Mouse (Mus musculus) kidney, postnatal 0 days (tissue): ENCODE measurements around the gene Uimc1. TPM values are rescaled to one million over a fixed set of nuclear protein-coding genes. Genes with fewer than 3 reads are reported as not detected.

ENCODE experiments used
- ATAC-seq: fragments of 200-750 bp; cut with Nextera tagmentation; replicated peaks from 2 replicates; pipeline ENCODE4 v1.8.0; 2017; ENCODE audit warnings: low read depth, moderate number of reproducible peaks, moderate TSS enrichment, moderate library complexity; ENCODE audit not compliant: low FRiP score
- DNase-seq: peaks from one replicate; pipeline ENCODE4 v3.0.0-alpha.2; 2016; ENCODE audit warnings: low spot score
- H3K27ac ChIP-seq: fragments of 300-500 bp; sonication (generic); 2 replicates; pipeline ENCODE4 v1.5.1; 2014; ENCODE audit warnings: mild to moderate bottlenecking
- H3K27me3 ChIP-seq: fragments of 300-500 bp; sonication (generic); 2 replicates; pipeline ENCODE4 v1.6.1; 2014; ENCODE audit warnings: low read length, mixed read lengths; ENCODE audit not compliant: insufficient read depth
- H3K36me3 ChIP-seq: fragments of 300-500 bp; sonication (generic); 2 replicates; pipeline ENCODE4 v1.6.1; 2014; ENCODE audit warnings: low read length, mixed read lengths; ENCODE audit not compliant: insufficient read depth
- H3K4me1 ChIP-seq: fragments of 300-500 bp; sonication (generic); replicated peaks from 2 replicates; pipeline ENCODE4 v1.6.1; 2014; ENCODE audit warnings: antibody characterized with exemption, low read length, mixed read lengths; ENCODE audit not compliant: insufficient read depth
- H3K4me2 ChIP-seq: fragments of 300-500 bp; sonication (generic); 2 replicates; pipeline ENCODE4 v1.6.1; 2014; ENCODE audit warnings: mild to moderate bottlenecking, low read length, moderate library complexity, mixed read lengths
- H3K4me3 ChIP-seq: fragments of 300-500 bp; sonication (generic); replicated peaks from 2 replicates; pipeline ENCODE4 v1.5.1; 2014; ENCODE audit warnings: low read depth, low read length
- H3K9ac ChIP-seq: fragments of 300-500 bp; sonication (generic); 2 replicates; pipeline ENCODE4 v1.6.1; 2014; ENCODE audit warnings: low read depth, low read length
- H3K9me3 ChIP-seq: fragments of 300-500 bp; sonication (generic); replicated peaks from 2 replicates; pipeline ENCODE4 v1.6.1; 2016; ENCODE audit warnings: low read length, inconsistent platforms, mixed read lengths
- CTCF ChIP-seq: IDR thresholded peaks from 2 replicates; pipeline ENCODE4 v1.5.1; 2016; ENCODE audit warnings: antibody characterized with exemption, low read depth, mild to moderate bottlenecking, moderate library complexity
- WGBS: fragments of 180-500 bp; shearing (Covaris S2); extraction: QIAGEN DNeasy Blood & Tissue Kit; methylation state at CpG from one replicate; pipeline ENCODE4 v1.1.7; 2014; 5-methylcytosine and 5-hydroxymethylcytosine counted together
- polyA plus RNA-seq: library from polyadenylated mRNA; unstranded; fragments of >200 nt; fragmentation: Nextera tagmentation; extraction: Ambion mirVana; gene quantifications from 2 replicates; pipeline ENCODE4 v1.2.1, GENCODE M21; 2015

Gene Uimc1
- polyA plus RNA-seq, 1 experiment from 2014 or later = 27.9 TPM

GRCm38 (mm10) chr13:55014451-55014850 is 85.6 kb downstream of the Uimc1 start:
- DNase-seq = no peak
- WGBS = 52% methylated on average over 9 of the region's 9 CpGs
- Histone ChIP-seq H3K36me3 (no peaks in the 10 kb centered on the region), H3K27me3 (no peaks in the 10 kb centered on the region), H3K4me2 (no peak overlapping the region), H3K4me3 (no peak overlapping the region), H3K27ac (no peak overlapping the region), H3K4me1 (no peaks in the 10 kb centered on the region), H3K9me3 (no peaks in the 10 kb centered on the region), H3K9ac (no peak overlapping the region)
- no peak for ATAC-seq
- no peak for TF ChIP-seq CTCF

GRCm38 (mm10) chr13:55013702-55014344 is 86.3 kb downstream of the Uimc1 start:
- peak; percentile 46; the same call in 1 of the 2 replicates for TF ChIP-seq CTCF
- Histone ChIP-seq H3K4me3 (no peak overlapping the region), H3K27ac (no peak overlapping the region), H3K9me3 (no peaks in the 10 kb centered on the region), H3K9ac (no peak overlapping the region), H3K4me1 (no peaks in the 10 kb centered on the region), H3K36me3 (no peaks in the 10 kb centered on the region), H3K27me3 (no peaks in the 10 kb centered on the region), H3K4me2 (no peak overlapping the region)
- WGBS = 15% methylated on average over 9 of the region's 9 CpGs
- no peak for ATAC-seq
- peak; percentile 32 for DNase-seq

- 6% methylated on average over 14 of the region's 14 CpGs for WGBS
- peak; percentile 17; the same call in 1 of the 2 replicates for ATAC-seq
These were observed 88.1 kb downstream of the Uimc1 start for GRCm38 (mm10) chr13:55011981-55012478.

GRCm38 (mm10) chr13:55011103-55011502 is 89.0 kb downstream of the Uimc1 start:
- TF ChIP-seq CTCF = no peak
- Histone ChIP-seq H3K4me1 (no peaks in the 10 kb centered on the region), H3K4me3 (no peak overlapping the region), H3K9ac (no peak overlapping the region), H3K36me3 (no peaks in the 10 kb centered on the region), H3K27me3 (no peaks in the 10 kb centered on the region), H3K27ac (no peak overlapping the region), H3K4me2 (no peak overlapping the region), H3K9me3 (no peaks in the 10 kb centered on the region)
- 85% methylated on average over 15 of the region's 15 CpGs for WGBS
- ATAC-seq = no peak
- no peak for DNase-seq

More at GRCm38 (mm10) chr13:55011981-55012478, 88.1 kb downstream of the Uimc1 start:
- H3K9me3 ChIP-seq = no peaks in the 10 kb centered on the region
- H3K36me3 ChIP-seq = no peaks in the 10 kb centered on the region
- no peaks in the 10 kb centered on the region for H3K27me3 ChIP-seq
- H3K9ac ChIP-seq = no peak overlapping the region
- H3K4me3 ChIP-seq = no peak overlapping the region
- H3K4me1 ChIP-seq = no peaks in the 10 kb centered on the region
- no peak overlapping the region for H3K27ac ChIP-seq
- no peak for DNase-seq
- peak; percentile 48 for TF ChIP-seq CTCF
- H3K4me2 ChIP-seq = no peak overlapping the region

- 81% methylated on average over 6 of the region's 6 CpGs for WGBS
- DNase-seq (no peak), ATAC-seq (no peak)
- no peak overlapping the region for H3K4me3 ChIP-seq
- H3K9me3 ChIP-seq = no peaks in the 10 kb centered on the region
- 0 out of 2 replicates have a peak, but pooled peaks cover 2% of the 10 kb centered on the region for H3K4me1 ChIP-seq
- no peak overlapping the region for H3K4me2 ChIP-seq
- no peak overlapping the region for H3K27ac ChIP-seq
- TF ChIP-seq CTCF = no peak
- no peaks in the 10 kb centered on the region for H3K36me3 ChIP-seq
- no peak overlapping the region for H3K9ac ChIP-seq
- H3K27me3 ChIP-seq = no peaks in the 10 kb centered on the region
These were observed 91.5 kb downstream of the Uimc1 start for GRCm38 (mm10) chr13:55008589-55008988.

GRCm38 (mm10) chr13:55006415-55006742 is 93.7 kb downstream of the Uimc1 start:
- Histone ChIP-seq H3K9ac (no peak overlapping the region), H3K27ac (no peak overlapping the region), H3K27me3 (no peaks in the 10 kb centered on the region), H3K9me3 (no peaks in the 10 kb centered on the region), H3K36me3 (no peaks in the 10 kb centered on the region), H3K4me1 (0 out of 2 replicates have a peak, but pooled peaks cover 2% of the 10 kb centered on the region), H3K4me2 (no peak overlapping the region), H3K4me3 (no peak overlapping the region)
- no peak for DNase-seq
- no peak for TF ChIP-seq CTCF
- ATAC-seq = no peak
- WGBS = 71% methylated on average over 7 of the region's 7 CpGs
